Mouse (Mus musculus): Measurements from ENCODE around the gene Rbm45. TPM values are rescaled to one million over a fixed set of nuclear protein-coding genes. Genes with fewer than 3 reads are reported as not detected.

The Rbm45 gene
- total and polyA plus RNA-seq, 3 experiments = 6.9 to 22.9 (median 18.1) TPM

DNA sequence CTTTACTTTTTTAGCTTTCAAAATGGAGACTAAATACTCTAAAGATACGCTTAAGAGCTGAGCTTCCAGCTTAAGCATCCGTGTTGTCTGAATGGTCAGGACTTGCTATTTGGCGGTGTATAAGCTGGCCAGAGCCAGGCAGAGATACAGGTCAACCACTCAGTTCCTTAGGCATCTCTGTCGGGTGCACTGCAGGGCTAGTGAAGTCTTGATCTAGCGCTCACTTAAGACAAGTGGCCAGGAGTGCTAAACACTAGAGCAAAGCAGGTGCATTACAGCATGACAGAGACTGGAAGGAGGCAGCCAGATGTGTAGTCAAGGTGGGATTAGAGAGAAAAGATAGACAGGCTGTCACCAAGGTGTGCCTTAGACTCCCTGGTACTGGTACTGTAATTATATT, 39.7 kb upstream of the Rbm45 start:
- intact Hi-C loops (cut with DNase I) = no loop called here
- TF ChIP-seq EP300 (IDR thresholded peaks at IDR 0.05; ENCODE audit: insufficient read depth, low read depth, low read length) (no peak), CTCF (IDR thresholded peaks at IDR 0.05) (no peak), POLR2A (IDR thresholded peaks at IDR 0.05; ENCODE audit: insufficient read depth, low read depth, low read length) (no peak)

DNA sequence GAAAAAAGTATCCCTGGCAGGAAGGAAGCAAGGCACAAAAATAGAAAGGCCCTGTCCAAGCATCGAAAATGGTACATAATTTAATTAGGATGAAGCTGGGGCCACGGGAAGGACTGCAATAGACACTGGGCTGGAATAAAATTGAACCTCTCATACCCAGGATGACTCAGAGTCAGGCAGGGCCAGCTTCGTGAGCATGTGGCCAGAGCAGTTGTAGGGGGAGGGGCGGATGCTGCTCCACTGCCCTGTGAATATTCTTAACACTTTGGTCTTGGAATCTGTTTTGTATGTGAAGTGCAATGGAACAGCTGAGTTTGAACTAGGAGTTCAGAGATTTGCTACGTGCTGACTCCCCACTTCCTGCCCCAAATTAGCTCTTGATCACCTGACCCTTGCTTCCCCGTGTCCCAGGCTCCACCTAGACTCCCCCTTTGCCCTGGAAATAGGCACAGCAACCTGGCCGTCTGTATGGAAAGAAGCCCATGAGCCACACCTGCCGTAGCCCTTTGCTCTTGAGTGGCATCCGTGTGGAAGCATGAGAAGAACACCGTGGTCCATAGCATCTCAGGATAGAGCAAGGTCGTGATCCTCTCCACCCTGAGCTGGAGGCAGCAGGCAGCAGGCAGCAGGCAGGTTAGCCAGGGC, 37.5 kb upstream of the Rbm45 start:
- Histone ChIP-seq H3K9ac (ENCODE audit: low read depth, low read length) (no peak overlapping the region), H3K79me2 (replicated peaks; ENCODE audit: control insufficient read depth, insufficient read depth, low read length) (no peaks in the 10 kb centered on the region), H3K4me3 (no peak overlapping the region), H3K27me3 (ENCODE audit: control insufficient read depth, insufficient read depth, low read length) (no peaks in the 10 kb centered on the region), H3K36me3 (ENCODE audit: control insufficient read depth, insufficient read depth, low read length) (no peaks in the 10 kb centered on the region), H3K4me1 (ENCODE audit: control insufficient read depth, insufficient read depth, low read length) (no peaks in the 10 kb centered on the region), H3K27ac (no peak overlapping the region)
- intact Hi-C loops (cut with DNase I) = no loop called here
- no peak for DNase-seq
- TF ChIP-seq POLR2A (IDR thresholded peaks at IDR 0.05; ENCODE audit: insufficient read depth, low read depth, low read length) (no peak), CTCF (IDR thresholded peaks at IDR 0.05) (no peak), EP300 (IDR thresholded peaks at IDR 0.05; ENCODE audit: insufficient read depth, low read depth, low read length) (no peak)
- 47% methylated on average over 11 of the region's 11 CpGs for WGBS

More for the DNA sequence above, 39.7 kb upstream of the Rbm45 start:
- Histone ChIP-seq H3K27ac (no peak overlapping the region), H3K9ac (ENCODE audit: low read depth, low read length) (no peak overlapping the region), H3K79me2 (replicated peaks; ENCODE audit: control insufficient read depth, insufficient read depth, low read length) (no peaks in the 10 kb centered on the region), H3K27me3 (ENCODE audit: control insufficient read depth, insufficient read depth, low read length) (no peaks in the 10 kb centered on the region), H3K4me3 (no peak overlapping the region), H3K4me1 (ENCODE audit: control insufficient read depth, insufficient read depth, low read length) (no peaks in the 10 kb centered on the region), H3K36me3 (ENCODE audit: control insufficient read depth, insufficient read depth, low read length) (no peaks in the 10 kb centered on the region)
- 84% methylated on average over 5 of the region's 5 CpGs for whole genome bisulfite sequencing
- DNase-seq = no peak

GRCm38 (mm10) chr2:76334596-76334995, 35.2 kb upstream of the Rbm45 start:
- Histone ChIP-seq H3K4me1 (ENCODE audit: control insufficient read depth, insufficient read depth, low read length) (no peaks in the 10 kb centered on the region), H3K36me3 (ENCODE audit: control insufficient read depth, insufficient read depth, low read length) (no peaks in the 10 kb centered on the region), H3K4me3 (no peak overlapping the region), H3K27ac (no peak overlapping the region), H3K27me3 (ENCODE audit: control insufficient read depth, insufficient read depth, low read length) (peaks cover 2% of the 10 kb centered on the region; the same call in 1 of the 2 replicates), H3K9ac (ENCODE audit: low read depth, low read length) (no peak overlapping the region), H3K79me2 (replicated peaks; ENCODE audit: control insufficient read depth, insufficient read depth, low read length) (no peaks in the 10 kb centered on the region)
- intact Hi-C loops (cut with DNase I) = no loop called here
- 81% methylated on average over 5 of the region's 5 CpGs for WGBS
- DNase-seq = no peak
- no peak for TF ChIP-seq POLR2A (IDR thresholded peaks at IDR 0.05; ENCODE audit: insufficient read depth, low read depth, low read length)
- TF ChIP-seq CTCF (IDR thresholded peaks at IDR 0.05) = peak; percentile 27

DNA sequence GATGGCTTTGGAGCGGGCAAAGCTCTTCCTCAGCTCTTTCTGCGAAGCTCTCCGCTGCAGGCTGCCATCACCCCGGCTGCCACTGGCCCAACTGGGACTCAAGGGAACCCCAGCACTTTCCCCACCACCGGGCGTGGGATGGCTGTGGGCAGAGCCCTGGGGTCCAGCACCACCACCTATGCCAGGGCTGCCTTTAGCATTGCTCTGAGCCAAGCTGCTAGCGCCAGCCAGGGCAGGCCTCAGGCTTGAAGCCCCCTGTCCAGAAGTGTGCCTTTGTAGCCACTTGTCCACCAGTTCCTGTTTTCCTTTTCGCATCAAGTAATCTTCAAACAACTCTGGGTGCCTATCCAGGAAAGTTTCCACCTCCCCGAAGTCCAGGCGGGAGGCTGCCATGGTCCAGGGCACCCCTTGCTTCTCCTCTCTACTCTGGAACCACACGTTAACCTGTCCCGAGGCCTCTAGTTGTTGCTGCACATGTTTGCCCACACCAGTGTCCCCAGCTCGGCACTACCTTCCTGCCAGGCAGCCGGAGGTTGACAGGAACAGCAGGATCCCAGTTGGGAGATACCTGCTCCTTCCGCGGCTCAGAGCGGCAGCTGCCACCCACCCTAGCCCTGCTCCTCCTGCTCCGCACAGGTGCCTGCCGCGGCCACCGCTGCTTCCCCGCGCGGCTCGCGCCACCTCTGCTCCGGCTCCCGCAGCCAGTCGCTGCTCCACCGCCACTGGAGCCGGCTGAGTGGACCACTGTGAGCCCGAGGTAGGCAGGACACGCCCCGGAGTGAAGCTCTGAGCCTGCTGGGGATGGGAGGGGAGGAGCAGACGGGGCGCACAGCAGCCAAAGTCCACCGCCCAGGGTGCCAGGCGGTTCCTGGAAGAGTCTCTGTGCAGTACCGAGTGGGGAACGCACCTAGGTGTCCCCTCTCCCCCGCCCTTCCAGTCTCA, 31.3 kb upstream of the Rbm45 start, which contains the start of gene Pde11a:
TSS of gene Pde11a (minus strand) at position 560 of the 942 bp plus-strand sequence.
- TF ChIP-seq CTCF (IDR thresholded peaks at IDR 0.05) = no peak
- no peak for TF ChIP-seq POLR2A (IDR thresholded peaks at IDR 0.05; ENCODE audit: insufficient read depth, low read depth, low read length)
- TF ChIP-seq EP300 (IDR thresholded peaks at IDR 0.05; ENCODE audit: insufficient read depth, low read depth, low read length) = no peak
- H3K36me3 ChIP-seq (ENCODE audit: control insufficient read depth, insufficient read depth, low read length) = no peaks in the 10 kb centered on the region
- intact Hi-C loops (cut with DNase I) = no loop called here
- peak within 1 kb of the TSS; percentile 24; the same call in 1 of the 2 replicates for H3K4me3 ChIP-seq
- H3K27me3 ChIP-seq (ENCODE audit: control insufficient read depth, insufficient read depth, low read length) = peaks cover 2% of the 10 kb centered on the region; the same call in 1 of the 2 replicates
- no peak within 1 kb of the TSS for H3K27ac ChIP-seq
- DNase-seq = peak; percentile 7 to 21
- no peaks in the 10 kb centered on the region for H3K4me1 ChIP-seq (ENCODE audit: control insufficient read depth, insufficient read depth, low read length)
- H3K9ac ChIP-seq (ENCODE audit: low read depth, low read length) = peak within 1 kb of the TSS; percentile 57
- no peaks in the 10 kb centered on the region for H3K79me2 ChIP-seq (replicated peaks; ENCODE audit: control insufficient read depth, insufficient read depth, low read length)
- 18% methylated on average over 41 of the region's 41 CpGs for WGBS

GRCm38 (mm10) chr2:76342146-76342545, 27.6 kb upstream of the Rbm45 start:
- intact Hi-C loops (cut with DNase I) = no loop called here
- H3K4me3 ChIP-seq = no peak overlapping the region
- H3K27ac ChIP-seq = no peak overlapping the region
- H3K4me1 ChIP-seq (ENCODE audit: control insufficient read depth, insufficient read depth, low read length) = no peaks in the 10 kb centered on the region
- no peak for DNase-seq
- no peaks in the 10 kb centered on the region for H3K36me3 ChIP-seq (ENCODE audit: control insufficient read depth, insufficient read depth, low read length)
- H3K79me2 ChIP-seq (replicated peaks; ENCODE audit: control insufficient read depth, insufficient read depth, low read length) = no peaks in the 10 kb centered on the region
- no peak for TF ChIP-seq EP300 (IDR thresholded peaks at IDR 0.05; ENCODE audit: insufficient read depth, low read depth, low read length)
- no peak for TF ChIP-seq POLR2A (IDR thresholded peaks at IDR 0.05; ENCODE audit: insufficient read depth, low read depth, low read length)
- TF ChIP-seq CTCF (IDR thresholded peaks at IDR 0.05) = no peak
- WGBS = 83% methylated on average over 9 of the region's 9 CpGs
- H3K27me3 ChIP-seq (ENCODE audit: control insufficient read depth, insufficient read depth, low read length) = peaks cover 2% of the 10 kb centered on the region; the same call in 1 of the 2 replicates
- no peak overlapping the region for H3K9ac ChIP-seq (ENCODE audit: low read depth, low read length)

All from heart, adult 2 months (tissue).